Mouse (Mus musculus) induced T-regulatory cell, adult 2 months (primary cell): ENCODE measurements at regions not wholly inside any gene's neighbourhood (a gene's known extent, or its start where the extent isn't known, plus 50 kb on each side); places are given as distances from the start of the nearest gene placed in this dataset.

Source experiments
- DNase-seq: peaks from one replicate; pipeline ENCODE4 v3.0.0-alpha.2; 2012; ENCODE audit warnings: low read depth

- DNase-seq = no peak
Observed at GRCm38 (mm10) chr2:47991132-47991531, 822.8 kb upstream of the Acvr2a start.

- DNase-seq = no peak
Observed at GRCm38 (mm10) chr2:47994185-47994584, 819.7 kb upstream of the Acvr2a start.

GRCm38 (mm10) chr2:48001230-48001629 is 812.7 kb upstream of the Acvr2a start:
- DNase-seq = no peak

GRCm38 (mm10) chr2:48001800-48002507 is 812.0 kb upstream of the Acvr2a start:
- peak; percentile 79 for DNase-seq

- no peak for DNase-seq
Observed at GRCm38 (mm10) chr2:48010308-48010707, 803.6 kb upstream of the Acvr2a start.

- no peak for DNase-seq
Observed at GRCm38 (mm10) chr2:48027559-48027958, 786.4 kb upstream of the Acvr2a start.

- DNase-seq = no peak
Observed at GRCm38 (mm10) chr2:48061375-48061774, 752.5 kb upstream of the Acvr2a start.

- DNase-seq = no peak
Observed at GRCm38 (mm10) chr2:48063436-48063835, 750.5 kb upstream of the Acvr2a start.

GRCm38 (mm10) chr2:48065162-48065561 is 748.7 kb upstream of the Acvr2a start:
- no peak for DNase-seq

GRCm38 (mm10) chr2:48082120-48082799 is 731.6 kb upstream of the Acvr2a start:
- no peak for DNase-seq

- no peak for DNase-seq
Observed at GRCm38 (mm10) chr2:48098287-48098686, 715.6 kb upstream of the Acvr2a start.

GRCm38 (mm10) chr2:48098931-48099531 is 714.9 kb upstream of the Acvr2a start:
- no peak for DNase-seq

- DNase-seq = no peak
Observed at GRCm38 (mm10) chr2:48123662-48124061, 690.2 kb upstream of the Acvr2a start.

GRCm38 (mm10) chr2:48138051-48138611 is 675.8 kb upstream of the Acvr2a start:
- DNase-seq = no peak

- DNase-seq = no peak
Observed at GRCm38 (mm10) chr2:48141281-48141680, 672.6 kb upstream of the Acvr2a start.

GRCm38 (mm10) chr2:48154706-48155105 is 659.2 kb upstream of the Acvr2a start:
- no peak for DNase-seq

GRCm38 (mm10) chr2:48172626-48173025 is 641.3 kb upstream of the Acvr2a start:
- DNase-seq = no peak

- DNase-seq = no peak
Observed at GRCm38 (mm10) chr2:48186161-48186560, 627.7 kb upstream of the Acvr2a start.

- DNase-seq = no peak
Observed at GRCm38 (mm10) chr2:48186609-48187008, 627.3 kb upstream of the Acvr2a start.

- DNase-seq = no peak
Observed at GRCm38 (mm10) chr2:48211804-48212203, 602.1 kb upstream of the Acvr2a start.

GRCm38 (mm10) chr2:48220771-48221170 is 593.1 kb upstream of the Acvr2a start:
- no peak for DNase-seq

GRCm38 (mm10) chr2:48223084-48223799 is 590.7 kb upstream of the Acvr2a start:
- DNase-seq = no peak
